Mouse (Mus musculus) forebrain, embryonic 15.5 days (tissue): Measurements from ENCODE around the gene Anxa5. TPM values are rescaled to one million over a fixed set of nuclear protein-coding genes. Genes with fewer than 3 reads are reported as not detected.
A peak's percentile ranks its signal among the peaks of the same experiment; 100 is the strongest.

Experiments
- ATAC-seq: fragments of 200-750 bp; cut with Nextera tagmentation; replicated peaks from 2 replicates; pipeline ENCODE4 v1.8.0; 2017; ENCODE audit warnings: mild to moderate bottlenecking, moderate TSS enrichment, moderate library complexity
- H3K27ac ChIP-seq: fragments of 300-500 bp; sonication (generic); replicated peaks from 2 replicates; pipeline ENCODE4 v1.5.1; 2015; ENCODE audit warnings: mild to moderate bottlenecking, inconsistent platforms
- H3K27me3 ChIP-seq: fragments of 300-500 bp; sonication (generic); 2 replicates; pipeline ENCODE4 v1.6.1; 2015; ENCODE audit warnings: inconsistent platforms
- H3K36me3 ChIP-seq: fragments of 300-500 bp; sonication (generic); 2 replicates; pipeline ENCODE4 v1.6.1; 2015; ENCODE audit warnings: mild to moderate bottlenecking, inconsistent platforms
- H3K4me1 ChIP-seq: fragments of 300-500 bp; sonication (generic); 2 replicates; pipeline ENCODE4 v1.6.1; 2015; ENCODE audit warnings: inconsistent platforms
- H3K4me2 ChIP-seq: fragments of 300-500 bp; sonication (generic); replicated peaks from 2 replicates; pipeline ENCODE4 v1.6.1; 2015; ENCODE audit warnings: mild to moderate bottlenecking, inconsistent platforms
- H3K4me3 ChIP-seq: fragments of 300-500 bp; sonication (generic); 2 replicates; pipeline ENCODE4 v1.5.1; 2015; ENCODE audit warnings: mild to moderate bottlenecking, inconsistent platforms
- H3K9ac ChIP-seq: fragments of 300-500 bp; sonication (generic); replicated peaks from 2 replicates; pipeline ENCODE4 v1.6.1; 2015; ENCODE audit warnings: mild to moderate bottlenecking, inconsistent platforms
- H3K9me3 ChIP-seq: fragments of 300-500 bp; sonication (generic); 2 replicates; pipeline ENCODE4 v1.6.1; 2016; ENCODE audit warnings: inconsistent platforms
- WGBS: fragments of 180-500 bp; shearing (Covaris S2); methylation state at CpG from one replicate; pipeline ENCODE4 v1.1.7; 2015; ENCODE audit warnings: mixed read lengths; 5-methylcytosine and 5-hydroxymethylcytosine counted together
- polyA plus RNA-seq: library from polyadenylated mRNA; unstranded; fragments of >200 nt; fragmentation: Nextera tagmentation; extraction: Ambion mirVana; gene quantifications from 2 replicates; pipeline ENCODE4 v1.2.1, GENCODE M21; 2015

The Anxa5 gene
- polyA plus RNA-seq, 1 experiment from 2014 or later = 56.2 TPM

DNA sequence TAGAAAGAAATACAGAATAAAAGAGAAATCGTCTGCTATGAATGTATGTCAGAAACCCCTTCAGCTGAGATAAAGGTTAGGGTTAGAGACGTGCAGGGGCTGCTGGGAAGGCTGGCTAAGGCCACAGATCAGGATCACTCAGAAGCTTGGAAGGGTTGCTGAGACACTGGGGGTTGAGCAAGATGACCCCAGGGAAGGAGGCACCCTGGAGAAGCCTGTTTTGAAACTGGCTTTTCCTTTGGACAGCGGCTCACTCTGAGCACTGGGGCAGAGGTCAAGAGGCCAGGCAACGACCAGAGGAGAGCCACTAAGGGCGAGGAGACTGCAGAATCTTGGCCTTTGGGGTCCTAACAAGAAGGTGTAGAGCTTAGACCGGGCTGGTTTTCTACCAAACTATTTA, 10.5 kb upstream of the Anxa5 start:
- Histone ChIP-seq H3K4me1 (peaks cover 6% of the 10 kb centered on the region; the same call in 1 of the 2 replicates), H3K4me2 (no peak overlapping the region)
- no peak for ATAC-seq

DNA sequence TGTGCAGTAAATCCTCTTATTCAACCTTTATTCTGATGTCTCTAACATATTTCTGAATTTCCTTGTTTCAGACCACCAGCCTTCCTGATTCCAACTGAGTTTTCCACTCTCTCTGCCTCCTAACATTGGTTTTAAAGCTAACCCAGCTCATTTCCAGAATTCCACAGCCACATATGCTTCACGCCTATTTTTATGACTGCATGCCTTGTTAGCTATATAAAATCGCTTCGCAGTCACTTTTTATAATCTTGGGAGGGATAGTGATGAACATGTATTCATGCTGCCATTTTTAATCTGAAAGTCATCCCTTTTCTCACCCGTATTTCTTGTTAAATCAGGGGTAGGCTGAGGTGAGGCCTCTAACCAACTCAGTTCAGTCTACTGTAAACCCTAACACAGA, 8.6 kb upstream of the Anxa5 start:
- Histone ChIP-seq H3K27ac (no peak overlapping the region), H3K9me3 (no peaks in the 10 kb centered on the region), H3K4me2 (no peak overlapping the region), H3K9ac (no peak overlapping the region), H3K27me3 (no peaks in the 10 kb centered on the region), H3K36me3 (no peaks in the 10 kb centered on the region), H3K4me1 (peaks cover 6% of the 10 kb centered on the region; the same call in 1 of the 2 replicates), H3K4me3 (no peak overlapping the region)
- ATAC-seq = no peak
- WGBS = 93% methylated on average over 4 of the region's 4 CpGs

More for the DNA sequence above, 10.5 kb upstream of the Anxa5 start:
- no peak overlapping the region for H3K9ac ChIP-seq
- H3K9me3 ChIP-seq = no peaks in the 10 kb centered on the region
- no peaks in the 10 kb centered on the region for H3K27me3 ChIP-seq
- 67% methylated on average over 6 of the region's 6 CpGs for WGBS
- no peaks in the 10 kb centered on the region for H3K36me3 ChIP-seq
- no peak overlapping the region for H3K4me3 ChIP-seq
- no peak overlapping the region for H3K27ac ChIP-seq

DNA sequence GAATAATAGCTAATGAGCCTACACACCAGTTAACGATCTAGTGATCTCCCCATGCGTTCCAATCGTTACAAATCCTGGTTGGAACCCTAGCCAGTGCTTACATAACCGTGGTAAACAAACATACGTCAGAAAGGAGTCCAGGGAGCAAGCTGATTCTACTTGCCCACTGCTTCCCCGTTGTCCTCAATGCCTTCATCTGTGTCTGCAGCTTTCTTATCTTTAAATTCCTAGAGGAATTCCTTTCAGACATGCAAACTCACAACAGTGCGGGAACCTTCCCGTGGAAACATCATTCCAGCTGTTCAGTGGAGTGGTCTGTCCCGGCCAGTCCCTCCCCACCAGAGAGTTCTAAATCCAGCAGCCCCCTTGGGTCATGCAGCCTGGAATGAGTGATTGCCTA, 7.2 kb upstream of the Anxa5 start:
- Histone ChIP-seq H3K4me1 (peaks cover 6% of the 10 kb centered on the region; the same call in 1 of the 2 replicates), H3K4me2 (no peak overlapping the region), H3K36me3 (no peaks in the 10 kb centered on the region), H3K9me3 (no peaks in the 10 kb centered on the region), H3K27ac (no peak overlapping the region), H3K9ac (no peak overlapping the region), H3K4me3 (no peak overlapping the region), H3K27me3 (no peaks in the 10 kb centered on the region)
- WGBS = 24% methylated on average over 9 of the region's 9 CpGs
- ATAC-seq = no peak

DNA sequence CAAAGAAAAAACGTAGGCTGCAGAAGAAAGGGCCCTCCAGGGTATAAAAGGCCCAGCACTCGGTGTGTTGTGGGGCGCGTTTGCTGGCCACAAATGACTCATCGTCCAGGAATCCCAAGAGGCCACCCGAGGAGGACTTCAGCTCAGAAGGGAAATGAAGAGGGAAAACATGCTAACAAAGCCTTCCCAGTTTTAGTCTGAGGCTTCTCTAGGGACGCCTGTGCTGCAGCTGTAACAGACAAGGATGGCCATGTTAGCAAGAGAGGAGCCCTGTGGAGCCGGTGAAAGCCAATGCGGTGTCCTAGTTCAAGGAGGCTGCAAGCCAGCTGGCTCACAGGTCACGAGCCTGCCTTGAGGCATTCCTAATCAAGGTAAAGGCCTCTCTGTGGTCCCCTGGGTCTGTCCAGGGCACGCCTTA, 6.1 kb upstream of the Anxa5 start:
- ATAC-seq = peak; percentile 79
- Histone ChIP-seq H3K4me2 (0 out of 2 replicates have a peak overlapping the region, but pooled peaks have one; percentile 14), H3K36me3 (no peaks in the 10 kb centered on the region), H3K4me1 (peaks cover 6% of the 10 kb centered on the region; the same call in 1 of the 2 replicates), H3K9ac (peak overlapping the region; percentile 15), H3K4me3 (no peak overlapping the region), H3K27ac (peak overlapping the region; percentile 80), H3K9me3 (no peaks in the 10 kb centered on the region), H3K27me3 (no peaks in the 10 kb centered on the region)
- 4% methylated on average over 11 of the region's 11 CpGs for WGBS

DNA sequence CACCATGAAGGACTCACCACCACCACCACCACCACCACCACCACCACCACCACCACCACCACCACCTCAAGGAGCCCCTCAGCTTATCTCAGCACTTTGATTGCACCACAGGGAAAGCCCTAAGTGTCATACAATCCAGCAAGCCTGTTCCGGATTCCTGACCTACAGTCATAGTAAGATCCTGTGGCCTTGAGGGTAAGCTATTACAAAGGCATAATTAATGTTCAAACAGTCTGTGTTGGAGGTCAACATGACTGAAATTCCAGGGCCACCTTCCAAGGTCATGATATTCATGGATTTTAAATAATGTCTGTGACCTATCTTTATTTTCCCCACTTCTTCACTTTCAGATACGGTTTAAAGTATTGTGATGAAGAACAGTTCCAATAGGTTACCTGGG, 4.8 kb upstream of the Anxa5 start:
- H3K27ac ChIP-seq = no peak overlapping the region
- no peak overlapping the region for H3K4me2 ChIP-seq
- no peak overlapping the region for H3K9ac ChIP-seq
- ATAC-seq = no peak
- peaks cover 13% of the 10 kb centered on the region for H3K4me1 ChIP-seq
- WGBS = 60% methylated on average over 2 of the region's 2 CpGs
- H3K27me3 ChIP-seq = no peaks in the 10 kb centered on the region
- no peaks in the 10 kb centered on the region for H3K36me3 ChIP-seq
- H3K9me3 ChIP-seq = no peaks in the 10 kb centered on the region
- H3K4me3 ChIP-seq = no peak overlapping the region

DNA sequence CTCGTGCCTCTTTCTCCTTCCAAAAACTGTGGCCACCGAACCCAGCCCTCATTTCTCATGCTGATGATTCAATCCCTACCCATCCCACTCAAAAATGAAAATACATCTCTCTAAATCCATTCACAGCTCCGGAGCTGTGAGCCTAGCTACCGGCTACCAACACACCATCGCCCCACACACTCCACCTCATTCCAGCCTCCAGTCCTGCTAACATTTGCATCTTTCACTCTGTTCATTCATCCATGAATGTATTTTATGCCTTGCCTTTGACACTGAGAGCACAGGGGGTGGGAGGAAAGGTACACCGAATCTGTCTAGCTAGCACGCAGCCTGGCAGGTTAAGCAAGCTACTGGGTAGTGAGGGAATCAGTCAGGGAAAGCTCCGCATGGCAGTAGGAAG, 3.1 kb upstream of the Anxa5 start:
- H3K9ac ChIP-seq = no peak overlapping the region
- no peak overlapping the region for H3K27ac ChIP-seq
- no peaks in the 10 kb centered on the region for H3K36me3 ChIP-seq
- H3K4me1 ChIP-seq = peaks cover 19% of the 10 kb centered on the region
- H3K4me2 ChIP-seq = no peak overlapping the region
- WGBS = 37% methylated on average over 8 of the region's 8 CpGs
- no peak for ATAC-seq
- H3K4me3 ChIP-seq = no peak overlapping the region
- no peaks in the 10 kb centered on the region for H3K27me3 ChIP-seq
- no peaks in the 10 kb centered on the region for H3K9me3 ChIP-seq

DNA sequence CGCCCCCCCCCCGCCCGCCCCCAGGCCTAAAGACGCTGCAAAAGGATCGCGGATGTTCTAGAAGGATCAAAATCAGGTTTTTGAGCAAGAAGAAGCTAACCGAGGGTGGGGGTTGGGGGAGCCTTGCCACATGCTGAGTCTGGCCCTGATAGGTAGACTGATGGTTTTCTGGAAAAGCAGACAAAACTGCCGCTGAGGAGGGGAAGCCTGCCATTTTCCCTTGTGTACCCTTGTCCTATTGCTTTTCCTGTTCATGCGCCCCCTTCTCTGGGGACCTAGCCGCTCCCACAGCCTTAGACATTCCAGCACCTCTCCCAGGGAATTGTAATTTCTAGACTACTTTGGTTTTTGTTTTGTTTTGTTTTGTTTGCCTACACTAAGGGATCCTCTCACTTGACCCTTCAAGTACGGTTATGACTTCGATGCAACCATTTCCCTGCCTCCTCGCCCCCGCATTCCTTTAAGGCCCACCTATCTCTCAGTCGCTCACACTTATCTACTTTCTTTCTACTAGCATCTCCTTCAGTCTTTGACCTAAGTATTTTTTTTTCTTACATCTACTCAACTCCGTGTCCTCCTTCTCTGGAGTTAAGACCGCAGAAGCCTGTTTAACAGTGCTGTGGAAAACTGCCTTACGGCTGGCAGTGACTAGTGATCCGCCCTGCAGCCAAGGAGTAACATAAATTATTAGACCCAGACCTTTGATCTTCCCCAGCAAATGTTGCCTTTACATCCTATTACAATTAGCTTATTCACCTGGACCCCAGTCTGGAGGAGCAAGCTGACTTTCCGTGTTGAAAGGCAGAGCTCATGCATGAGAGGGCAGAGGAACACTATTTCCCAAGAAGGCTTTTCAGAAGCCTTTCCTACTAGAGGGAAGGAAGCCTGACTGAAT, 814 bp upstream of the Anxa5 start:
- Histone ChIP-seq H3K27ac (no peak overlapping the region), H3K9ac (peak overlapping the region; percentile 47), H3K27me3 (no peaks in the 10 kb centered on the region), H3K4me3 (peak overlapping the region; percentile 61), H3K4me1 (peaks cover 13% of the 10 kb centered on the region), H3K4me2 (peak overlapping the region; percentile 77), H3K36me3 (no peaks in the 10 kb centered on the region), H3K9me3 (no peaks in the 10 kb centered on the region)
- 41% methylated on average over 20 of the region's 20 CpGs for WGBS
- ATAC-seq = peak; percentile 3

DNA sequence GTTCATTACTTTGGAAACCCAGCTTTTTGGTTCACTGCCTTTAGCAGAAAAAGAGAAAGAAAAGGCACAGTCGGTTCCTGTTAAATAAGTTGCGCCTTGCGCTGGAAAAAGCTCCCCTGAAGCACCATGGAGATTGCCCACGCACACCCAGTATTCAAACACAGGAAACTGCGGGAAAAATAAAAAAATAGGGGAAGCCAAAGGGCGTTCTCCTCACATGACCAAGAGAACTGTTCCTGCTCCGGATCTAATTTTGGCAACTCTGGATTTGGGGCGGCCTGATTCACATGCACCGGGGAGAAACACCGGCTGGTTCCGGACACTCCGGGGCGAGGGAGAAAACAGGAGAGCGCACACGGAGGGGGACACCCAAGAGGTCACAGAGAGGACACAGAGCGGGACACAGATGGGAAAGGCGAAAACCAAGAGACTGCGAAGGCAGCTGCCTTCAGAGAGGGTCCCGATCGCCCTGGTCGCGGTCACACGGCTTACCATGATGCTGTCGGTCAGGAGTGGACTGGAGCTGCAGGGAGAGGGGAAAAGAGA, 683 bp downstream of the Anxa5 start:
- Histone ChIP-seq H3K9ac (peak overlapping the region; percentile 47), H3K9me3 (no peaks in the 10 kb centered on the region), H3K4me3 (peak overlapping the region; percentile 61), H3K4me2 (peak overlapping the region; percentile 77), H3K27me3 (no peaks in the 10 kb centered on the region), H3K4me1 (peaks cover 12% of the 10 kb centered on the region), H3K27ac (no peak overlapping the region; the same call in 1 of the 2 replicates), H3K36me3 (no peaks in the 10 kb centered on the region)
- ATAC-seq = no peak; the same call in 1 of the 2 replicates
- WGBS = 4% methylated on average over 24 of the region's 24 CpGs

DNA sequence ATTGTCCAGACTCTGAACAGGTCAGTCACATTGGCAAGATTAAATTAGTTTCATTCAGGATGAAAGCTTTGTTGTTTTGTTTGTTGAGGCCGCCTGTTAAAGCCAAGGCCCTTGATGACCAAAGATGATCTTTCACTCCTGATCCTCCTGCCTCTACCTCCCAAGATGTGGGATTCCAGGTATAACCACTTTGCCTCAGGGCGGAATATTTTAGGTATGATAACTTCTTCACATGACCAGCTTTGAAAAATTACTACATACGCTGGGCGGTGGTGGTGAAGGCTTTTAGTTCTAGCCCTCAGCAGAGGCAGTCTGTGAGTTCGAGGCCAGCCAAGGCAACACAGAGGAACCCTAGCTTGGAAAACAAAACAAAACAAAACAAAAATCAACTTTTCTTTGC, 1.3 kb downstream of the Anxa5 start:
- H3K36me3 ChIP-seq = no peaks in the 10 kb centered on the region
- H3K4me3 ChIP-seq = no peak overlapping the region
- no peaks in the 10 kb centered on the region for H3K27me3 ChIP-seq
- no peak overlapping the region for H3K9ac ChIP-seq
- 74% methylated on average over 5 of the region's 5 CpGs for WGBS
- no peak for ATAC-seq
- H3K4me1 ChIP-seq = peaks cover 12% of the 10 kb centered on the region
- H3K9me3 ChIP-seq = no peaks in the 10 kb centered on the region
- H3K27ac ChIP-seq = no peak overlapping the region
- H3K4me2 ChIP-seq = peak overlapping the region; percentile 77; the same call in 1 of the 2 replicates

DNA sequence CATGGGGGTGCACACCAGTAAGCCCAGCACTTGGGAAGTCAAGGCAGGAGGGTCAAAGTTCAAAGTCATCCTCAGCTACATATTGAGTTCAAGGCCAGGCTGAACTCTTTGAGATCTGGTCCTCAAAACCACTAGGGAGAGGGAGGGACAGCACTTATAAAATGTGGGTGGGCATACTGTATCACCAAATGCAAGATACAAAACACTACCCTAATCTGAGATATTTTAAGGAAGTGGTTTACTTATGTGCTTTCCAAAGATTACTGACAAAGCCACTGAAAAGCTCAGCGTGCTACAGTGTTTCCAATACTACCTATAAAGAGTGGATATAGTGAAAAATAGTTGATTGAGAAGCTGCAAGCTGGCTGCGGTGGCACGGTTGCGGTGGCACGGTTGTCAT, 2.5 kb downstream of the Anxa5 start:
- ATAC-seq = no peak
- no peaks in the 10 kb centered on the region for H3K36me3 ChIP-seq

DNA sequence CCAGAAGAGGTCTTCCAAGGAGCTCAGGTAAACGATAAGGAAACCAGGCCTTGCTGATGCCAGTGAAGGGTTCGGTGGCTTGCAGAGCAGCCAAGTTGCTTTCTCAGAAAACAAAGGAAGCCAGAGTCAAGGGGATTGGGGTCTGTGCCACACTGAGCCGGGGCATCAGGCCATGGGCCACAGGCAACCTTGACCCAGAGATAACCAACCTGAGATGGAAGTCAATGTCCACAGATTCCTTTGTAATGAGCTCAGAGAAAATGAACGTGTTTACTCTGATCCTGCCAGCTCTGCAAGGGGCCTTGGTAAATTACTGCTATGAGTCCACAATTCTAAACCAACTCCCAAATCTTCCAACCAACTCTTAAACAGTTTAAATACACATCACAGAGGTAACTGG, 3.8 kb downstream of the Anxa5 start:
- Histone ChIP-seq H3K27ac (no peak overlapping the region), H3K27me3 (no peaks in the 10 kb centered on the region), H3K9ac (no peak overlapping the region), H3K4me1 (peaks cover 12% of the 10 kb centered on the region), H3K9me3 (no peaks in the 10 kb centered on the region), H3K4me3 (no peak overlapping the region), H3K4me2 (no peak overlapping the region), H3K36me3 (no peaks in the 10 kb centered on the region)
- WGBS = 75% methylated on average over 4 of the region's 4 CpGs
- ATAC-seq = no peak

More for the DNA sequence above, 2.5 kb downstream of the Anxa5 start:
- no peak overlapping the region for H3K4me3 ChIP-seq
- WGBS = 94% methylated on average over 5 of the region's 5 CpGs
- no peak overlapping the region for H3K4me2 ChIP-seq
- no peaks in the 10 kb centered on the region for H3K9me3 ChIP-seq
- no peak overlapping the region for H3K27ac ChIP-seq
- no peaks in the 10 kb centered on the region for H3K27me3 ChIP-seq
- no peak overlapping the region for H3K9ac ChIP-seq
- H3K4me1 ChIP-seq = peaks cover 12% of the 10 kb centered on the region

DNA sequence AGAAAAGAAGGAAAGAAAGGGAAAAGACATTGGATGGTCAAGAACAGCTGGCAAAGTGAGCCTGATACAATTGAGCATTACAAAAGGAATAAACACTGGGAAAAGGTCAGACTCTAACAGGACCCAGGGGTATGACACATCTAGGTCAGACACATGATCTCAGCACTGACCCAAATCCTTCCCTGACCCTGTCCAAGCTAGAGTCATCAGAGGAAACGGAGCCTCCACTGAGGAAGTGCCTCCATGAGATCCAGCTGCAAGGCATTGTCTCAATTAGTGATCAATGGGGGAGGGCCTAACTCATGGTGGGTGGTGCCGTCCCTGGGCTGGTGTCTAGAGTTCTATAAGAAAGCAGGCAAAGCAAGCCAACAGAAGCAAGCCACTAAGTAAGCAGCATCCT, 6.8 kb downstream of the Anxa5 start:
- H3K9ac ChIP-seq = no peak overlapping the region
- 54% methylated on average over 2 of the region's 2 CpGs for WGBS
- H3K4me1 ChIP-seq = no peaks in the 10 kb centered on the region
- no peak for ATAC-seq
- H3K36me3 ChIP-seq = no peaks in the 10 kb centered on the region
- H3K4me2 ChIP-seq = no peak overlapping the region
- no peak overlapping the region for H3K27ac ChIP-seq
- no peaks in the 10 kb centered on the region for H3K9me3 ChIP-seq
- no peaks in the 10 kb centered on the region for H3K27me3 ChIP-seq
- H3K4me3 ChIP-seq = no peak overlapping the region
